Mouse (Mus musculus) neural tube, embryonic 14.5 days (tissue): Measurements from ENCODE around the gene Gas7. TPM values are rescaled to one million over a fixed set of nuclear protein-coding genes. Genes with fewer than 3 reads are reported as not detected.

Experiments
- ATAC-seq: fragments of 200-750 bp; cut with Nextera tagmentation; 2 replicates; pipeline ENCODE4 v1.8.0; 2017; ENCODE audit warnings: low read depth, mild to moderate bottlenecking, moderate TSS enrichment, moderate library complexity
- H3K27ac ChIP-seq: fragments of 300-500 bp; sonication (generic); 2 replicates; pipeline ENCODE4 v1.5.1; 2014; ENCODE audit warnings: low read depth, mild to moderate bottlenecking, control low read depth, low read length, moderate library complexity, mixed read lengths
- H3K27me3 ChIP-seq: fragments of 300-500 bp; sonication (generic); 2 replicates; pipeline ENCODE4 v1.6.1; 2014; ENCODE audit warnings: low read length; ENCODE audit not compliant: control insufficient read depth, insufficient read depth
- H3K36me3 ChIP-seq: fragments of 300-500 bp; sonication (generic); 2 replicates; pipeline ENCODE4 v1.6.1; 2014; ENCODE audit warnings: low read length, mixed read lengths; ENCODE audit not compliant: control insufficient read depth, insufficient read depth
- H3K4me1 ChIP-seq: fragments of 300-500 bp; sonication (generic); 2 replicates; pipeline ENCODE4 v1.6.1; 2014; ENCODE audit warnings: low read length; ENCODE audit not compliant: control insufficient read depth, insufficient read depth
- H3K4me2 ChIP-seq: fragments of 300-500 bp; sonication (generic); 2 replicates; pipeline ENCODE4 v1.6.1; 2014; ENCODE audit warnings: mild to moderate bottlenecking, low read depth, low read length, control low read depth
- H3K4me3 ChIP-seq: fragments of 300-500 bp; sonication (generic); 2 replicates; pipeline ENCODE4 v1.5.1; 2014; ENCODE audit warnings: low read depth, low read length, control low read depth, mixed read lengths
- H3K9ac ChIP-seq: fragments of 300-500 bp; sonication (generic); replicated peaks from 2 replicates; pipeline ENCODE4 v1.6.1; 2014; ENCODE audit warnings: low read depth, mild to moderate bottlenecking, control low read depth, low read length, mixed read lengths
- H3K9me3 ChIP-seq: fragments of 300-500 bp; sonication (generic); 2 replicates; pipeline ENCODE4 v1.6.1; 2016; ENCODE audit warnings: low read length; ENCODE audit not compliant: control insufficient read depth
- WGBS: fragments of 180-500 bp; shearing (Covaris S2); extraction: QIAGEN DNeasy Blood & Tissue Kit; methylation state at CpG from one replicate; pipeline ENCODE4 v1.1.7; 2014; 5-methylcytosine and 5-hydroxymethylcytosine counted together
- polyA plus RNA-seq: library from polyadenylated mRNA; unstranded; fragments of >200 nt; fragmentation: Nextera tagmentation; extraction: Ambion mirVana; gene quantifications from 2 replicates; pipeline ENCODE4 v1.2.1, GENCODE M21; 2014

Gene Gas7
- polyA plus RNA-seq, 1 experiment from 2014 or later, result 22.1 TPM

DNA sequence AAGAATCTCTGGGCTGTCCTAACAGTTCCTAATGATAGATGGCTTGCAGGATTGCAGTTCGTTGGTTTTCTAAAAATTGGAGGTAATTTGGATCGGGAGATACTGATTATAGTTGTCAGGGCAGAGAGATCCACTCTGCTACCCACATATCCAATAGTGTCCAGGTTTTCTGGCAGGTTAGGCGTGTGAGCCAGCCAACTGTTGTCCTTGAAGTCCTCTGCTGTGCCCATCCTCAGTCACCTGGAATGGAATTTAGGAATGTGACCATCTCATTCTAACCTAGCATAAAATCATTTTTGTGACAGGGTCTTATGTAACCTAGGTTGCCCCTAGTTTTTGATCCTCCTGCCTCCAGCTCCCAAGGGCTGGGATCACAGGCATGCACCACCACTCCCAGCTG lies 188.2 kb downstream of the Gas7 start:
- Histone ChIP-seq H3K4me3 (no peak overlapping the region), H3K36me3 (no peaks in the 10 kb centered on the region), H3K9ac (no peak overlapping the region), H3K9me3 (no peaks in the 10 kb centered on the region), H3K27me3 (no peaks in the 10 kb centered on the region), H3K4me1 (no peaks in the 10 kb centered on the region), H3K4me2 (no peak overlapping the region), H3K27ac (no peak overlapping the region)
- no peak for ATAC-seq
- 89% methylated on average over 3 of the region's 3 CpGs for WGBS

DNA sequence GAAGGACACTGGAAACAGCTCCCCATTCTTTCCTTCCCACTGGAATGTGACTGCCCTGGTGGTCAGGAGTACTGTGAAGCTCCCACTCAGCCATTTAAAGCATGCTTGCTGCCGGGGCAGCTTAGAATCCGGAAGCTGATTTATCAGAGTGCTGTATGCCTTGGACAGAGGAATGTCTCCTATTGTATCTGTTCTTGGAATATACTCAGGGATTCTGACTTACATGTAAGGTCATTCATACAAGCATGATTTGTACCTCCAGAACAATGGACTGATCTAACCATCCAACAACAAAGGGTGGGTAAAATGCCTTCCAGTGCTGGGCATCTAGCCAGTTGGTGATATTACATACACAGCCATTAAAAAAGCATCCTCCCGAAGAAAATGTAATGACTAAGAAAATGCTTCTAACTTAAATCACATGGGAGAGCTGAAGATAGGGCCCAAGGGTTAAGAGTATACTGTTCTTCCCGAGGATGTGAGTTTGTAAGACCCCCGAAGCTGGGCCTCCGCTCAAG lies 189.5 kb downstream of the Gas7 start:
- Histone ChIP-seq H3K4me1 (no peaks in the 10 kb centered on the region), H3K9me3 (no peaks in the 10 kb centered on the region), H3K9ac (no peak overlapping the region), H3K4me2 (no peak overlapping the region), H3K27me3 (no peaks in the 10 kb centered on the region), H3K36me3 (no peaks in the 10 kb centered on the region), H3K4me3 (no peak overlapping the region), H3K27ac (no peak overlapping the region)
- no peak for ATAC-seq
- 77% methylated on average over 6 of the region's 6 CpGs for WGBS

DNA sequence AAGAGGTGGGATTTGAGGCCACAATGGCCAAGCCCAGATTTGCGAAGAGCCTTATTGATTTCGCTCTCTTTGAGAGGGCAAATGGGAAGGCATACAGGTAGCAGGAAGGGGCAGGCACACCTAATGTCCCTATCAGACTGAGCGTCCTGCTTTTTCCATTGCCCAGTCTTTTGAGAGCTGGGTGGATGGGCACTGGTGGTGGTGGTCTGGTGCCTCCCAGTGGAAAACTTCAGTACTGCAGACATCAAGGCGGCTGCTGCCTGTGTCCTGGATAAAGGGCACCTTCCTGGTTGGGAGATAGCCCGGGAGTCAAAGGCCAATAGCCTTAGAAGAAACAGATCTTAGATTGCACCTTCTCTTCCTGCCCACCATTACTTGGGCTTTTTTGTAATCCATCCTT lies 192.5 kb downstream of the Gas7 start:
- WGBS, result 38% methylated on average over 5 of the region's 5 CpGs
- H3K36me3 ChIP-seq, result no peaks in the 10 kb centered on the region
- no peak overlapping the region for H3K27ac ChIP-seq
- no peaks in the 10 kb centered on the region for H3K27me3 ChIP-seq
- no peak overlapping the region for H3K4me2 ChIP-seq
- H3K9ac ChIP-seq, result no peak overlapping the region
- H3K4me1 ChIP-seq, result 0 out of 2 replicates have a peak, but pooled peaks cover 2% of the 10 kb centered on the region
- peak; percentile 17; the same call in 1 of the 2 replicates for ATAC-seq
- no peak overlapping the region for H3K4me3 ChIP-seq
- no peaks in the 10 kb centered on the region for H3K9me3 ChIP-seq

GRCm38 (mm10) chr11:67648651-67649407 lies 193.6 kb downstream of the Gas7 start:
- no peak overlapping the region for H3K4me2 ChIP-seq

DNA sequence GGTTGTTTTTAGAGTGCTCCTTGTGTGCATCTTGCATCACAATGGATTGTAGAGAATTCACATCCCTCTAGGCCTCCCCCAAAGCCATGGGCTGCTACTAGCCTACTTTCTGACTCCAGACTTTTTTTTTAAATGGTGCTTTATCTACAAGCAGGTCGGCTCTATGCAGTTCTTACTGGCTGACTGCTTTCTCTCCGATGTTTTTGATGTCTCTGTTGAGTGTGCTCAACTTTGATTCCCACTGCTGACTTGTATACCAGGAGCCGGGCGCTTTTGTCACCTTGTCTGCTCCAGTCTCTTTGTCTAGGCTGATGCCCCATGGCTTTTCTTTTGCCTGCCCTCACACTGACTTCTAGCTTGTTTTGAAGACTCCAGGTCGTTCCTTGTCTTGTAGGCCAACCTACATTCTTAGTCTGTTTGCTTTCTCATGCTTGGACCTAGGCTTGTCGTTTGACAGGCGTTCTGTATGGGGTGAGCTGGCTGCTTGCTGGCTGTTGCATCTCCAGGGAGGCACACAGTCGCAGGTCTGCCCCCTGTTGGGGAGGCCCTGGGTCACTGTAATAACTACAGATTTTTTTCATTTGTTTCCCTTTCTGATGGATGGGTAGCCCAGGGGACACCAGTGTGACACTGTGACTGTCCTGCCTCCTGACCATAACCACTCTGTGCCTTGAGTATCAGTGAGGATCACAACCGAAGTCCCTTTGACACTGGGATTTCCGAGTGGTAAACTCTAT lies 194.9 kb downstream of the Gas7 start:
- H3K4me2 ChIP-seq, result no peak overlapping the region
- no peak overlapping the region for H3K4me3 ChIP-seq
- 60% methylated on average over 10 of the region's 10 CpGs for WGBS
- no peaks in the 10 kb centered on the region for H3K36me3 ChIP-seq
- no peak overlapping the region for H3K27ac ChIP-seq
- no peak for ATAC-seq
- 0 out of 2 replicates have a peak, but pooled peaks cover 5% of the 10 kb centered on the region for H3K4me1 ChIP-seq
- H3K9ac ChIP-seq, result no peak overlapping the region
- H3K27me3 ChIP-seq, result no peaks in the 10 kb centered on the region
- H3K9me3 ChIP-seq, result no peaks in the 10 kb centered on the region

More at GRCm38 (mm10) chr11:67648651-67649407, 193.6 kb downstream of the Gas7 start:
- WGBS, result 78% methylated on average over 11 of the region's 11 CpGs
- no peaks in the 10 kb centered on the region for H3K9me3 ChIP-seq
- no peak for ATAC-seq
- H3K36me3 ChIP-seq, result no peaks in the 10 kb centered on the region
- H3K27ac ChIP-seq, result no peak overlapping the region
- no peaks in the 10 kb centered on the region for H3K27me3 ChIP-seq
- 0 out of 2 replicates have a peak overlapping the region, but pooled peaks have one; percentile 16 for H3K9ac ChIP-seq
- H3K4me1 ChIP-seq, result 0 out of 2 replicates have a peak, but pooled peaks cover 5% of the 10 kb centered on the region
- H3K4me3 ChIP-seq, result no peak overlapping the region

GRCm38 (mm10) chr11:67651731-67652130 lies 196.5 kb downstream of the Gas7 start:
- Histone ChIP-seq H3K27me3 (no peaks in the 10 kb centered on the region), H3K9ac (no peak overlapping the region), H3K36me3 (no peaks in the 10 kb centered on the region), H3K4me2 (no peak overlapping the region), H3K27ac (no peak overlapping the region), H3K4me3 (no peak overlapping the region), H3K4me1 (0 out of 2 replicates have a peak, but pooled peaks cover 5% of the 10 kb centered on the region), H3K9me3 (no peaks in the 10 kb centered on the region)
- 79% methylated on average over 6 of the region's 6 CpGs for WGBS
- no peak for ATAC-seq

DNA sequence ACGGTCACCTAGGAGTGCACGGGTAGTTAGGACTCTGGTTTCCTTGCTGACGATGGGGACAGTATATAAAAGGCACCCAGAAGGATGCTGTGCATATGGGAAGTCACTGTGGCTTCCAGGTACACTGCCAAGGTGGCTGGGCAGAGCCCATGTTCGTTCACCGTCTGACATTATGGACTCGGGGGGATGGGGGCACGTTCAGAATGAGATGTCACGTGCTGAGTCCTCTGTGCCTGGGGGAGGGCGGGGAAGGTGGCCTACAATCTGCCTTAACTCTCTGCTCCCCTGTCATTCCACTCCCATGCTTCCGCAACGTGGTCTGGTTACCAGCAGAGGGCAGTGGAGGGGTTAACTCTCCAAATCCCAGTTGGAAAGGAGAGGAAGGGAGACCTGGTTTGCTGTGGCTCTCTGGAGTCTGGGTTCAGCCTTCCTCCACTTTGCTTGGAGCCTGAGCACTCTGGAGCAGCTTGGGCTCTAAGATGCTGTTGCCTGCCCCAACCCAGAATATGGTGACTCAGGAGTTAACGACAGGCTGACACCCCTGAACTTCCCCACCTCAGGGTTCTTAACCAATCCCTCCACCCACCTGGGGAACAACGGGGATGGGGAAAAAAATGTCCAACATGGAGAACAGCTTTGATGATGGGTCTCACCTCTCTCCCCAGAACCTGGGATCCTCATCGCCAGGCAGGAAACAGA lies 197.1 kb downstream of the Gas7 start:
- Histone ChIP-seq H3K9me3 (no peaks in the 10 kb centered on the region), H3K27ac (no peak overlapping the region), H3K4me3 (no peak overlapping the region), H3K4me1 (0 out of 2 replicates have a peak, but pooled peaks cover 5% of the 10 kb centered on the region), H3K27me3 (no peaks in the 10 kb centered on the region), H3K4me2 (no peak overlapping the region), H3K36me3 (no peaks in the 10 kb centered on the region), H3K9ac (no peak overlapping the region)
- ATAC-seq, result peak; percentile 26; the same call in 1 of the 2 replicates
- WGBS, result 15% methylated on average over 14 of the region's 14 CpGs

- no peaks in the 10 kb centered on the region for H3K36me3 ChIP-seq
- 0 out of 2 replicates have a peak, but pooled peaks cover 5% of the 10 kb centered on the region for H3K4me1 ChIP-seq
- H3K4me2 ChIP-seq, result no peak overlapping the region
- H3K9ac ChIP-seq, result no peak overlapping the region; the same call in 1 of the 2 replicates
- H3K4me3 ChIP-seq, result no peak overlapping the region
- no peak for ATAC-seq
- WGBS, result 23% methylated on average over 6 of the region's 6 CpGs
- H3K27ac ChIP-seq, result no peak overlapping the region
- no peaks in the 10 kb centered on the region for H3K27me3 ChIP-seq
- no peaks in the 10 kb centered on the region for H3K9me3 ChIP-seq
Measured at GRCm38 (mm10) chr11:67652893-67653255, 197.6 kb downstream of the Gas7 start.
